Mouse (Mus musculus): ENCODE measurements around the gene Tmem151a. TPM values are rescaled to one million over a fixed set of nuclear protein-coding genes. Genes with fewer than 3 reads are reported as not detected.

Gene Tmem151a
- total and polyA plus RNA-seq, 3 experiments = not detected

- Histone ChIP-seq H3K9me3 (replicated peaks; ENCODE audit: low read length) (no peaks in the 10 kb centered on the region), H3K4me1 (ENCODE audit: control insufficient read depth in 1 of 2, insufficient read depth in 2 of 2) (peaks cover 12 to 40% of the 10 kb centered on the region in 2 experiments), H3K36me3 (replicated peaks in 1 of 2; ENCODE audit: control insufficient read depth in 1 of 2, insufficient read depth in 1 of 2, low read length in 1 of 2) (peaks cover 9 to 30% of the 10 kb centered on the region in 2 experiments), H3K9ac (ENCODE audit: insufficient read depth, low read depth) (peak within 1 kb of the TSS; percentile 73), H3K27ac (ENCODE audit: insufficient read depth, low read depth) (peak within 1 kb of the TSS; percentile 18), H3K4me3 (replicated peaks in 1 of 3; ENCODE audit: low read depth in 2 of 3, low read length in 2 of 3, poor library complexity in 1 of 3) (peak within 1 kb of the TSS; percentile 72 to 95 (median 93)), H3K79me2 (replicated peaks; ENCODE audit: control insufficient read depth, extremely low read depth, insufficient read depth, poor library complexity, severe bottlenecking) (peaks cover 11% of the 10 kb centered on the region), H3K4me2 (ENCODE audit: insufficient read depth, low read depth, poor library complexity, severe bottlenecking) (peak within 1 kb of the TSS; percentile 89), H3K27me3 (replicated peaks) (peaks cover 3% of the 10 kb centered on the region)
- DNase-seq (ENCODE audit: extremely low read depth) = peak; percentile 94
- in situ Hi-C loops (cut with MboI; ENCODE audit: low pct_ligation_motif_present, low pct_unique_long_range_greater_than_20kb, low sequenced_read_pairs) (loop anchor here (5.0 kb wide), 1 partner anchor 46 kb away; the partner anchor contains the start of genes Tmem151a and Yif1a), dilution Hi-C loops (cut with MboI; ENCODE audit: extremely low pct_ligation_motif_present, extremely low pct_unique_long_range_greater_than_20kb, low sequenced_read_pairs) (no loop called here)
- TF ChIP-seq ZNF384 (IDR thresholded peaks at IDR 0.05; ENCODE audit: low read depth, low read length) (no peak), POLR2A (IDR thresholded peaks at IDR 0.05; ENCODE audit: low read depth, low read length) (peak; percentile 69), NELFE (IDR thresholded peaks at IDR 0.05; ENCODE audit: low read depth, low read length) (peak; percentile 49; the same call in 1 of the 2 replicates), MAZ (IDR thresholded peaks at IDR 0.05; ENCODE audit: low read depth, low read length) (peak; percentile 67; the same call in 1 of the 2 replicates), MEF2A (IDR thresholded peaks at IDR 0.05; ENCODE audit: borderline replicate concordance, low read depth, low read length) (no peak; the same call in none of the 2 replicates), RCOR1 (conservative IDR thresholded peaks at IDR 0.05; ENCODE audit: low read depth, low read length) (no peak), HCFC1 (IDR thresholded peaks at IDR 0.05; ENCODE audit: low read depth, low read length) (peak; percentile 94), IRF4 (IDR thresholded peaks at IDR 0.05; ENCODE audit: low read depth, low read length) (0 out of 2 replicates have a peak, but pooled peaks have one; percentile 22), JUND (conservative IDR thresholded peaks at IDR 0.05; ENCODE audit: low read depth, low read length) (no peak), NRF1 (IDR thresholded peaks at IDR 0.05; ENCODE audit: low read depth, low read length) (peak; percentile 75), MAFK (IDR thresholded peaks at IDR 0.05; ENCODE audit: insufficient replicate concordance, low read length) (no peak), KAT2A (IDR thresholded peaks at IDR 0.05; ENCODE audit: insufficient replicate concordance, low read length) (peak; percentile 79; the same call in 1 of the 2 replicates), MAX (IDR thresholded peaks at IDR 0.05; ENCODE audit: low read length) (no peak), USF1 (IDR thresholded peaks at IDR 0.05; ENCODE audit: low read depth, low read length) (no peak), CTCF (conservative IDR thresholded peaks at IDR 0.05 in 1 of 2, IDR thresholded peaks at IDR 0.05 in 1 of 2; ENCODE audit: low read depth in 2 of 2, low read length in 2 of 2) (no peak), TCF12 (IDR thresholded peaks at IDR 0.05; ENCODE audit: low read depth, low read length) (peak; percentile 47), BHLHE40 (IDR thresholded peaks at IDR 0.05; ENCODE audit: low read depth, low read length) (no peak), RAD21 (IDR thresholded peaks at IDR 0.05; ENCODE audit: low read depth, low read length) (no peak), ETS1 (conservative IDR thresholded peaks at IDR 0.05; ENCODE audit: low read depth, low read length) (no peak), MXI1 (IDR thresholded peaks at IDR 0.05; ENCODE audit: low read depth, low read length) (peak; percentile 96), E2F4 (IDR thresholded peaks at IDR 0.05; ENCODE audit: insufficient replicate concordance, low read depth, low read length) (no peak), ZKSCAN1 (IDR thresholded peaks at IDR 0.05; ENCODE audit: borderline replicate concordance, low read depth, low read length) (no peak), TBP (conservative IDR thresholded peaks at IDR 0.05; ENCODE audit: low read depth, low read length) (0 out of 2 replicates have a peak, but pooled peaks have one; percentile 36), JUN (IDR thresholded peaks at IDR 0.05; ENCODE audit: insufficient read depth, low read depth, low read length) (no peak), SMC3 (IDR thresholded peaks at IDR 0.05; ENCODE audit: low read depth, low read length) (no peak), ZMIZ1 (IDR thresholded peaks at IDR 0.05; ENCODE audit: low read depth, low read length) (no peak), ELF1 (IDR thresholded peaks at IDR 0.05; ENCODE audit: low read depth, low read length) (peak; percentile 99), MYC (IDR thresholded peaks at IDR 0.05; ENCODE audit: low read depth, low read length) (no peak), CHD2 (IDR thresholded peaks at IDR 0.05; ENCODE audit: low read length) (no peak), UBTF (IDR thresholded peaks at IDR 0.05; ENCODE audit: low read depth, low read length) (no peak), ZC3H11A (IDR thresholded peaks at IDR 0.05; ENCODE audit: low read depth, low read length) (no peak), EP300 (IDR thresholded peaks at IDR 0.05; ENCODE audit: low read length) (no peak), PAX5 (IDR thresholded peaks at IDR 0.05; ENCODE audit: low read length) (no peak), POLR2AphosphoS2 (IDR thresholded peaks at IDR 0.05; ENCODE audit: low read depth, low read length) (no peak), SIN3A (IDR thresholded peaks at IDR 0.05; ENCODE audit: low read length) (peak; percentile 98), USF2 (conservative IDR thresholded peaks at IDR 0.05; ENCODE audit: low read depth, low read length) (no peak), GABPA (IDR thresholded peaks at IDR 0.05; ENCODE audit: insufficient replicate concordance, low read depth, low read length) (no peak; the same call in 1 of the 2 replicates), CHD1 (IDR thresholded peaks at IDR 0.05; ENCODE audit: low read depth, low read length) (no peak)
Measured at GRCm38 (mm10) chr19:5040862-5041523, 44.3 kb downstream of the Tmem151a start, which contains the start of gene Brms1. TSS of gene Brms1 (plus strand) at chr19:5041354.
